Mouse (Mus musculus) cerebellum, adult 9-10 months (tissue): Measurements from ENCODE around the gene Gm20481.
A peak's percentile ranks its signal among the peaks of the same experiment; 100 is the strongest.
"Not testable (repeated sequence)": the region's sequence is repeated elsewhere in the genome, so short reads cannot be mapped to it uniquely, and the experiment has no call there.

Experiments
- DNase-seq: peaks from one replicate; pipeline ENCODE4 v3.0.0; 2022

Gene Gm20481

GRCm38 (mm10) chr17:34978239-34978638, 8.5 kb downstream of the Gm20481 start:
- DNase-seq = no peak

GRCm38 (mm10) chr17:34979631-34980030, 9.9 kb downstream of the Gm20481 start:
- peak; percentile 27 for DNase-seq

- DNase-seq = peak; percentile 71
Measured at GRCm38 (mm10) chr17:34980655-34981054, 10.9 kb downstream of the Gm20481 start.

GRCm38 (mm10) chr17:34981690-34982180, 12.0 kb downstream of the Gm20481 start, which contains the start of gene Lsm2:
Gene Lsm2, plus strand, starts transcription at chr17:34981862.
- DNase-seq = peak; percentile 91

GRCm38 (mm10) chr17:34982328-34982727, 12.6 kb downstream of the Gm20481 start:
- DNase-seq = no peak

- peak; percentile 67 for DNase-seq
Measured at GRCm38 (mm10) chr17:34984218-34984617, 14.5 kb downstream of the Gm20481 start.

- DNase-seq = no peak
Measured at GRCm38 (mm10) chr17:34994751-34995150, 25.0 kb downstream of the Gm20481 start.

- DNase-seq = not testable (repeated sequence)
Measured at GRCm38 (mm10) chr17:34995192-34995591, 25.5 kb downstream of the Gm20481 start.

GRCm38 (mm10) chr17:34995927-34996326, 26.2 kb downstream of the Gm20481 start:
- DNase-seq = not testable (repeated sequence)

GRCm38 (mm10) chr17:34996411-34997141, 26.9 kb downstream of the Gm20481 start:
- no peak for DNase-seq

- no peak for DNase-seq
Measured at GRCm38 (mm10) chr17:34997142-34997483, 27.4 kb downstream of the Gm20481 start.

- DNase-seq = peak; percentile 18
Measured at GRCm38 (mm10) chr17:34998526-34999430, 29.1 kb downstream of the Gm20481 start.

GRCm38 (mm10) chr17:34999871-35000716, 30.4 kb downstream of the Gm20481 start:
- DNase-seq = peak; percentile 42

GRCm38 (mm10) chr17:35000717-35001451, 31.2 kb downstream of the Gm20481 start, which contains the start of gene Vars:
Gene Vars, plus strand, starts transcription at chr17:35000987.
- peak; percentile 81 for DNase-seq

GRCm38 (mm10) chr17:35001452-35002152, 31.9 kb downstream of the Gm20481 start:
- DNase-seq = no peak

- peak; percentile 45 for DNase-seq
Measured at GRCm38 (mm10) chr17:35002153-35002865, 32.6 kb downstream of the Gm20481 start.

- DNase-seq = no peak
Measured at GRCm38 (mm10) chr17:35003022-35003838, 33.5 kb downstream of the Gm20481 start.

GRCm38 (mm10) chr17:35004075-35004717, 34.5 kb downstream of the Gm20481 start:
- DNase-seq = no peak

GRCm38 (mm10) chr17:35005158-35005557, 35.4 kb downstream of the Gm20481 start:
- peak; percentile 35 for DNase-seq
